Mouse (Mus musculus) embryonic facial prominence, embryonic 10.5 days (tissue): Measurements from ENCODE around the gene D930007J09Rik. TPM values are rescaled to one million over a fixed set of nuclear protein-coding genes. Genes with fewer than 3 reads are reported as not detected.

Experiments used
- DNase-seq: peaks from one replicate; pipeline ENCODE4 v3.0.0-alpha.2; 2017; ENCODE audit warnings: low spot score
- H3K27ac ChIP-seq: fragments of 300-500 bp; sonication (generic); replicated peaks from 2 replicates; pipeline ENCODE4 v1.5.1; 2016; ENCODE audit warnings: mild to moderate bottlenecking
- H3K27me3 ChIP-seq: fragments of 300-500 bp; sonication (generic); replicated peaks from 2 replicates; pipeline ENCODE4 v1.6.1; 2016; ENCODE audit warnings: low read depth, mild to moderate bottlenecking; ENCODE audit not compliant: poor library complexity, severe bottlenecking
- H3K36me3 ChIP-seq: fragments of 300-500 bp; sonication (generic); replicated peaks from 2 replicates; pipeline ENCODE4 v1.6.1; 2016; ENCODE audit warnings: mild to moderate bottlenecking, moderate library complexity
- H3K4me1 ChIP-seq: fragments of 300-500 bp; sonication (generic); 2 replicates; pipeline ENCODE4 v1.6.1; 2016
- H3K4me3 ChIP-seq: fragments of 300-500 bp; sonication (generic); 2 replicates; pipeline ENCODE4 v1.5.1; 2016; ENCODE audit warnings: mild to moderate bottlenecking, moderate library complexity
- H3K9me3 ChIP-seq: fragments of 300-500 bp; sonication (generic); 2 replicates; pipeline ENCODE4 v1.6.1; 2016; ENCODE audit warnings: mild to moderate bottlenecking
- WGBS: fragments of 180-500 bp; shearing (Covaris S2); methylation state at CpG from one replicate; pipeline ENCODE4 v1.1.7; 2016; 5-methylcytosine and 5-hydroxymethylcytosine counted together
- polyA plus RNA-seq: library from polyadenylated mRNA; unstranded; fragments of >200 nt; fragmentation: Nextera tagmentation; extraction: Ambion mirVana; gene quantifications from 2 replicates; pipeline ENCODE4 v1.2.1, GENCODE M21; 2016

The D930007J09Rik gene
- polyA plus RNA-seq, 1 experiment from 2014 or later: not detected

DNA sequence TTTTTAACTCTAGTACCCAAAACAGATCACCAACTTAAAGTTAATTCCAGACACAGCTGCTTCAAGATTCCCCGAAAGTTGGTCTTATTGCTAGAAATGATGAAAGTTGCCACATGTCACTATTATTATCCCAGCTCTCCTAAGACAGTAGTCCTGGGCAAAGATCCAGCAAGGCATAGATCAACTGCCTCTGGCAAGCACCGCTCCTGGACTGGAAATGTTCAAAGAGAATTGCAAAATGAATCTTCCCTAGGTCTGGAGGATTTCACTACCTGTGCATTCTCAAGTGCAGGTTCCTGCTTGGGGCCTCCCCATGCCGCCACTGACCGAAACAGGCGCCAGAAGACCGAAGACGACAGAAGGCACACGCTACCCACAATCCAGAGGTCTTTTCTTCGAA lies 26.8 kb downstream of the D930007J09Rik start:
- no peaks in the 10 kb centered on the region for H3K4me1 ChIP-seq
- no peak overlapping the region for H3K4me3 ChIP-seq
- no peaks in the 10 kb centered on the region for H3K36me3 ChIP-seq
- no peaks in the 10 kb centered on the region for H3K27me3 ChIP-seq
- H3K27ac ChIP-seq: no peak overlapping the region
- H3K9me3 ChIP-seq: no peaks in the 10 kb centered on the region
- 94% methylated on average over 9 of the region's 9 CpGs for WGBS
- no peak for DNase-seq

DNA sequence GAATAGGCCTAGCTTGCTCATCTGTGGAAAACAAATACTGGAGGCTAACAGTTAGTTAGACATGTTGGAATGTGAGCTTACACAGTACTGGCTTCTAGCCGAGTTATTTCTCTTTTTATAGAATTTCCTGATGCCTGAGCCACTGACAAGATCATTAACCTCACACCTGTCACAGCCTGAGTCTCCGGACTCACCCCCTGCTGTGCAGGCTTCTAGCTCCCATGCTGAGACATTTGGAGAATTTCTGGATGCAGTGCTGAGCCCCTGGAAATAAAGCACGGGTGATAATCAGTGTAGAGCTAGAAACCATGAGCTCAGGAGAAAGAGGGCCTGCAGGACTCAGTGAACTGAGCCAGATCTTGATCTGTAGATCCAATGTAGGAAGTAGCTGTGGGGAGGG lies 32.7 kb downstream of the D930007J09Rik start:
- Histone ChIP-seq H3K27me3 (no peaks in the 10 kb centered on the region), H3K9me3 (no peaks in the 10 kb centered on the region), H3K4me3 (no peak overlapping the region), H3K4me1 (no peaks in the 10 kb centered on the region), H3K27ac (no peak overlapping the region), H3K36me3 (no peaks in the 10 kb centered on the region)
- WGBS: 30% methylated on average over 3 of the region's 3 CpGs
- DNase-seq: no peak

DNA sequence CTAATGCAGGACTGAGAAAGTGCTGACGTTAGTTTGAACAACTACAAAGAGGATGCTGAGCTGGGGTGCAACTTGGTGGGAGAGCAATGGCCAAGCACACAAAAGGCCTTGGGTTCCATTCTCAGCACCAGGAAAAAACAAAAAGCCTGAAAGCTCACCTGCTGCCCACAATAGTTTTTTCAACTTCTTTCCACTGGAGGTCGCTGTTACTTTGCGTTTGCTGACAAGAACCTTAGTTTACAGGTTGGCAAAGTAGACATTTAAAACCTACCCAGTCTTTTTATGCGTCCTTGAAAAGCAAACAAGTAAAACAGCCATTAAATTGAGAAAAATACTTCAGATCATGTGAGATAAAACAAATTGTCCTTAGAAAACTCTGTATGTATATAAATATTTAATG lies 34.5 kb downstream of the D930007J09Rik start:
- H3K4me3 ChIP-seq: no peak overlapping the region
- H3K27ac ChIP-seq: no peak overlapping the region
- H3K27me3 ChIP-seq: no peaks in the 10 kb centered on the region
- no peaks in the 10 kb centered on the region for H3K36me3 ChIP-seq
- H3K4me1 ChIP-seq: no peaks in the 10 kb centered on the region
- H3K9me3 ChIP-seq: no peaks in the 10 kb centered on the region
- 11% methylated on average over 4 of the region's 4 CpGs for WGBS
- peak; percentile 20 for DNase-seq

GRCm38 (mm10) chr13:32764448-32764847 lies 38.2 kb downstream of the D930007J09Rik start:
- Histone ChIP-seq H3K36me3 (no peaks in the 10 kb centered on the region), H3K4me1 (no peaks in the 10 kb centered on the region), H3K9me3 (no peaks in the 10 kb centered on the region), H3K27ac (no peak overlapping the region), H3K4me3 (no peak overlapping the region), H3K27me3 (no peaks in the 10 kb centered on the region)
- WGBS: 32% methylated on average over 7 of the region's 7 CpGs
- DNase-seq: no peak

DNA sequence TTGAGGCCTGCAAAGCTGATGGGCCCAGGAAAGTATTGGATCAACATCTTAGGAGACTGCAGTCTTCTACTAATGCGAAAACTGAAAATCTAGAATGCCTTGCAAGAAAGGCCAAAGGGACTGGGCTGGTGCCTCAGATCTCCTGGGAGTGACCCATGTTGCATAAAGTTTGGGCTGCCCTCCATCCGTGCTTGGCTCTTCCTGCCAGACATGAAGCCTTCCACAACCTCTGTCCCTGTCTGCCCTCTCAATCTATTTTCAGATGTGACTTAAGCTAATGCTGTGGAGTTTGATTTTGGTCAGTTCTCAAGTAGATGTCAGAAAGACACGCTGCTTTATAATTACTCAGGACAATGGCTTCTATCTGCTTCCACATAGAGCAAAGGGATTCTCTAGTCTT lies 39.5 kb downstream of the D930007J09Rik start:
- Histone ChIP-seq H3K9me3 (no peaks in the 10 kb centered on the region), H3K36me3 (no peaks in the 10 kb centered on the region), H3K27me3 (no peaks in the 10 kb centered on the region), H3K4me1 (no peaks in the 10 kb centered on the region), H3K4me3 (no peak overlapping the region), H3K27ac (no peak overlapping the region)
- WGBS: 79% methylated on average over 3 of the region's 3 CpGs
- no peak for DNase-seq

DNA sequence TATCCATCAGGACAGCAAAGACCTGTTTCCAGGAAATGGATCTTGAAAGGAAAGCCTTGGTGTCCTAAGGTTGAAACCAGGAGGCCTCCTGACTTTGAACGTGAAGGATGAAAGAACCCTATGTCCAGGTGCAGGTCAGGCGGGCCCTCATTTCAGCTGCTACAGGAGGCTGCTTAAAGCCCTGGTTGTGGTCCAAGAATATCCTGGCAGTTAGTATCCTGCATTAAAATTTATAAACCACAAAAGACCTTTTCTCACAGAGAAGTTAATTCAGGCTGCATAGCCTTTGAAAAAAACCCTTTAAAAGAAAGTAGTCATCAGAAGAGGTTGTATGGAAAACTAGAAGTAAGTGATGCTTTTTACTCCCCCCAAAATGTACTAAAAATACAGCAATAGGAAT lies 41.9 kb downstream of the D930007J09Rik start:
- 88% methylated on average over 2 of the region's 2 CpGs for WGBS
- Histone ChIP-seq H3K36me3 (no peaks in the 10 kb centered on the region), H3K4me3 (no peak overlapping the region), H3K9me3 (no peaks in the 10 kb centered on the region), H3K4me1 (no peaks in the 10 kb centered on the region), H3K27ac (no peak overlapping the region), H3K27me3 (no peaks in the 10 kb centered on the region)
- no peak for DNase-seq

- no peaks in the 10 kb centered on the region for H3K4me1 ChIP-seq
- no peak for DNase-seq
- no peaks in the 10 kb centered on the region for H3K9me3 ChIP-seq
- H3K27me3 ChIP-seq: no peaks in the 10 kb centered on the region
- H3K4me3 ChIP-seq: no peak overlapping the region
- 23% methylated on average over 4 of the region's 4 CpGs for WGBS
- no peaks in the 10 kb centered on the region for H3K36me3 ChIP-seq
- H3K27ac ChIP-seq: no peak overlapping the region
Measured at GRCm38 (mm10) chr13:32759036-32759435, 43.6 kb downstream of the D930007J09Rik start.

Other genes with a start within 250 kb of the D930007J09Rik start
- 0.02 TPM in 1 of 2 replicates, not detected in the other for gene Mylk4, start 18.9 kb downstream of the D930007J09Rik start, polyA plus RNA-seq
- 14.0 and 15.6 TPM in 2 replicates for gene Wrnip1, start 811 bp downstream of the D930007J09Rik start, polyA plus RNA-seq
- 0.67 and 1.2 TPM in 2 replicates for gene Serpinb1a, start 48.3 kb upstream of the D930007J09Rik start, polyA plus RNA-seq
- not detected in 2 replicates for gene Serpinb1c, start 95.4 kb upstream of the D930007J09Rik start, polyA plus RNA-seq
- 1.1 and 1.7 TPM in 2 replicates for gene Serpinb6b, start 162.4 kb upstream of the D930007J09Rik start, polyA plus RNA-seq
- 1.4 TPM in 2 replicates for gene Serpinb9, start 200.4 kb upstream of the D930007J09Rik start, polyA plus RNA-seq
- gene Serpinb9b, start 224.6 kb upstream of the D930007J09Rik start, polyA plus RNA-seq: not detected in 2 replicates